Comparison of ENCODE assay signal across 18 mouse cellular contexts in genomic region chr9:29060293-29060692, GRCm38 (mm10).
DNase-seq lines count a peak whose midpoint lies in the region; ATAC-seq lines count a peak whose summit lies in the region.
"Had no signal": no experiment of that assay in that cellular context is flagged by ENCODE, and none has a peak within 500 bp of the region (broad histone marks: within the 10 kb centered on the region; RNA-seq: fewer than 3 reads in every experiment).

No protein-coding gene starts in this region.

- no peak for ATAC-seq in frontal cortex, adult (ENCODE audit: low TSS enrichment)
- ATAC-seq: activated CD4-positive, CD25-positive, alpha-beta regulatory T cell, adult 4 months; forebrain, embryonic 14.5 days; hindbrain, embryonic 16.5 days; midbrain, embryonic 13.5 days had no signal

- peak; percentile 51 for DNase-seq in heart, adult 11 months
- DNase-seq in heart, adult 8-10 months (ENCODE audit: low spot score), result no peak
- peak; percentile 9 to 25 for DNase-seq in kidney, postnatal 4 days
- no peak for DNase-seq in kidney, adult 18-20 months
- DNase-seq in cerebellum, postnatal 14 days, result peak; percentile 36 to 45
- DNase-seq: adrenal gland, adult 2 months; adrenal gland, postnatal 36 days; B cell, adult 2 months; embryo, embryonic 11 days; liver; lung, adult 2 months; lung, postnatal 10 days; right cerebral cortex, postnatal 14 days had no signal

Comparison
In these comparisons a context has a peak if more than half of its experiments do, and no peak if none do; other contexts are left out.
1. DNase-seq: peak in heart, adult 11 months (single experiment), kidney, postnatal 4 days (2 of 2) and cerebellum, postnatal 14 days (2 of 2); none in heart, adult 8-10 months (single experiment) and kidney, adult 18-20 months (single experiment).